Mouse (Mus musculus): ENCODE data around the gene Ccdc51.
A peak's percentile ranks its signal among the peaks of the same experiment; 100 is the strongest.

Ccdc51 gene

DNA sequence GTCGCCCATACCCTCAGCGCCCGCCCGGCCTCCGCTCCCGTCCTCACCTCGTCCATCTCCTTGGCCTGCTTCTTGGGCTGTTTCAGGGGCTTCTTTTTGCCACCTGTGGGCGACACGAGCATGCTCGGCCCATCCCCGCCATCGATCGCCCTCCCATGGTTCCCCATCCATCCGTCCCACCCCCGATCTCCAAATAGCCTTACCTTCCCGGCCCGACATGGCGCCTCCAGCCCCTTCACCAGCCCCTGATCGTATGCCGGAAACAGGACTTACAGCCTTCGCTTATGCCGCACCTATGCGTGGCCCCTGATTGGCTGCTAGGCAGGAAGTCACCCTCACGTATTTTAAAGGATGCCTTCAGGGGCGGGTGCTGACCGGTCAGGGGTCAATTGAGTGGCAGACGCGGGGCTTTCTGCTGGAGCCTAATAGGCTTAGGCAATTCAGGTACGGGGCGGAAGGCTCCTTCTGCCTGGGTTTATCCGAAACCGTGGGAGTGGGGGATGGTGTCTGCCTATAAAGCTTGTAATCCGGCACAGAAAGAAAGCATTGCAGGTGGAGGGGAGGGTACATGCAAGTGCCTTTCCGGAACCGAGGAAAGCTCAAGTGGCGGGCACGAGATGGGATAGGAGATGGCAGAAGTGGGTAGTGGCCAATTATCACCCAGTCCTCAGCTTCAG, at the start of gene Ccdc51, which contains the start of gene Tma7:
TSS of gene Ccdc51 (plus strand) at position 370 of the 677 bp plus-strand sequence.
TSS of gene Tma7 (minus strand) at position 464 of the 677 bp plus-strand sequence.
- DNase-seq (ENCODE audit: low read depth, low spot score): peak; percentile 97

DNA sequence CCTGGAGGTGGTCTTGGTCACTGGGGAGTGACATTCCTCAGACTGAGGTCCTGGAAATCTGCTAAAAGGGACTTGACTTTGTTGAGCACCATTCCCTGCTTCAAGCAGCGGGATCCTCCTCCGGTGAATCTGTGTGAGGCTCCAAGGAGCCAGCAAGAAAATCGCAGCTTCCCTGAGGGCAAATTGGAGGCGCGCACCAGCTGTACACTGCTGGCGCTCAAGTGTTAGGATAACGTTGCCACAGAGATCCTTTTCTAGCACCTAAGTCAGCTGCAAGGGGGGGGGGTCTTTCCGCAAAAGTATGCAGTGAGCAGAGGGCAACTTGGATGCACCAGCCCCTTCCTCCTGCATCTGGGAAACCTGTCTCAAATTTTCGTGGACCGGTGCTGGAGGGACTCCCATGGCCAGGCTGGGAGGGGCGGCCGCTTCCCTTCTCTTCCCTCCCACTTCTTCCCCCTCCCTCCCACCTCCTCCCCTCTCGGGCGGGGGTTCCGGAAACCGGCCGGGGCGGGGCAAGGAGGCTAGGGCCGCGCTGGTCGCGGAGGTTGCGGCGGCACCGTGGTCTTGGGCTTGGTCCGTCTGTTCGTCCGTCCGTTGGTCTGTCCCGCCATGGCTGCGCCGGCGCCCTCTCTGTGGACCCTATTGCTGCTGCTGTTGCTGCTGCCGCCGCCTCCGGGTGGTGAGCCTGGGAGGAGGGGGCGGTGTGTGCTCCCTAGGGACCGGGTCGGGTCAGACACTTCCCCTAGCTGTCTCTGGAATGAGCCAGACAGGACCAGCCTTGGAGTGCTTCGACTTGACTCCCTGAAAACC, 44.0 kb upstream of the Ccdc51 start, which contains the start of gene Shisa5:
TSS of gene Shisa5 (plus strand) at position 480 of the 810 bp plus-strand sequence.
- peak; percentile 88 for DNase-seq (ENCODE audit: low read depth, low spot score)

DNA sequence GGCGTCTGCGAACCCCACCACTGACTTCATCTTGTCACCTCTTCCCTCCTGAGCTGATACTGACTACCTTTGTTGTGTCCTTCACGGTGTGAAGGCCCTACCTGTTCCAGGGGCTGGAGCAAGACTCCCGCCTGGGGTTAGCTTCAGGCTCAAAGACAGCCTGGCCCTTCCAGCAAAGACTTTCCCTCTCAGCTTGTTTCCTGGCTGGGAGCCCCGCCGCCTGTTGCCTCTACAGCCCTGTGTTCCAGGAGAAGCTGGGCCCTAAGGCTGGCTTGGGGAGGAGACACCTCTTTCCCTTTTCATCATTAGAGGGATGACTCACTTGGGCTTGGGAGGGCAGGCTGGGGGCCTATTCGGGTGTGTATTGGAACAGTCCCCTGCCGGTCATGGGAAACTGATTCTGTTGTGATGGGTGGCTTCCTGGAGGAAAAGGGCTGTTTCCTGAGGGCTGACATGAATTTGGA, 43.4 kb upstream of the Ccdc51 start:
- DNase-seq (ENCODE audit: low read depth, low spot score): peak; percentile 51

DNA sequence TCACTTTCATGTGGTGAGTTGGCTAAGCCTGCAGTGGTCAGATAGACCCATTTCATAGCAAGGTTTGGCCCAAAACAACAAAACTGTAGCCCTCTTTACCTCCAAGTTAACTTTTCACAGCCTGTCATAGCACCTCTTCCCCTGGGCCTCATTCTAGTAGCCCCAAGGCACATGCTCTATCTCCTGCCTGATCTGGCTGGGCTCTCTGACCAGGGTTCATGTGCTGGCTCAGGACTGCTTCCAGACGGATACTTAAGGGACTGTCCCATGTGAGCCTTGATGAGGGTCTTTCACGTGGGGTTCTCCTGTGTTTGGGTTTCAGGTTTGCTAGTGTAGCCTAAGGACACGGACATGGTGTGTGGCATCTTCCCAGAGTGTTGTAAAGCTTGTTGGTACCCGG, 42.6 kb upstream of the Ccdc51 start:
- no peak for DNase-seq (ENCODE audit: low read depth, low spot score)

DNA sequence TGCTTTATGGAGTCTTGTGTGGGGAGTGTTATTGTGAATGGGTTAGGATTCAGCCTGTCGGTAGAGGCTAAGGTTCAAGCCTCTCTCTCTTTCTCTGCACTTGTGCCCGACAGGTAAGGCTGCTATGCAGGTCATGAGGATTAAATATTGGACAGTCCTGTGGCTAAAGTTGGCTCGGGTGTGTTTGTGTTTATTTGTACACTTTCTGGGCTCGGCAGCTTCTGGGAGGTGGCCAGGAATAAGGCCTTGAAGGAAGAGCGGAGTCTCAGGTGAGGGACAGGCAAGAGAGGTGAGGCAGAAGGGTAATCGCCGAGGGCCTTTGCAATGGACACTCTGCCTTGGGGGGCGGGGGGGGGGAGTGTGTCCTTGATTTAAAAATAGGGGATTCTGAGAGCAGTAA, 42.1 kb upstream of the Ccdc51 start:
- DNase-seq (ENCODE audit: low read depth, low spot score): no peak

DNA sequence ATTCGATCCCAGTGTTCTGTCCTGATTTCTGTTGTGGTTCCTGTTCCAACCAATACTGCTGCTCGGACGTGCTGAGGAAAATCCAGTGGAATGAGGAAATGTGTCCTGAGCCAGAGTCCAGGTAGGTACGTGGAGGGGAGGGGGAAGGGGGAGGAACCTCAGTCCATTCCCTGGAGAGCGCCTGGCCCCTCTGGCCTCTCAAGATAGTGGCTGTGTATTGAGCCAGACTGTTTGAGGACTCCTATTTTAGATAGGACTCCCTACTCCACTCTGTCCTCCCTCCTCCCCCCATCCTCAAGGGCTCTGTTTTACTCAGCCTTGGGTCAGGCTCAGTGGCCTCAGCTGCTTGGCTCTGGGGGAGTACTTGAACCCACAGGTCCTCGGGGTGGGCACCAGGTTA, 41.4 kb upstream of the Ccdc51 start:
- no peak for DNase-seq (ENCODE audit: low read depth, low spot score)

DNA sequence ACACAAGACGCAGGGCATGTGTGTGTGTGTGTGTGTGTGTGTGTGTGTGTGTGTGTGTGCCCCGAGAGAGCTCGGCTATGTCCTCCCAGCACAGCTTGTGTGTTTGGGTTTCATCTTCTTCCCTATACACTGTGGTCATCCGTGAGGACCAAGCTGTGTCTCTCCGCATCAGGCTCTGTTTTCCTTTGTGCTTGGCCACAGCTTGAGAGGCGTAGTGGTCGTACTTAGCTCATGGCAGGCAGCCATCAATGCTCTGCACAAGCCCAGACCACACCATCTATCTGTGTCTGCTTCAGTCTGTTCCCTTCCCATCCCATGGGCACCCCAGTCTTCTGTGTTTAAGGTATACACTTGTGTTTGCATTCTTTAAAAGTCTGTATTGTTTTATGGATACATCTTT, 40.9 kb upstream of the Ccdc51 start:
- DNase-seq (ENCODE audit: low read depth, low spot score): no peak

DNA sequence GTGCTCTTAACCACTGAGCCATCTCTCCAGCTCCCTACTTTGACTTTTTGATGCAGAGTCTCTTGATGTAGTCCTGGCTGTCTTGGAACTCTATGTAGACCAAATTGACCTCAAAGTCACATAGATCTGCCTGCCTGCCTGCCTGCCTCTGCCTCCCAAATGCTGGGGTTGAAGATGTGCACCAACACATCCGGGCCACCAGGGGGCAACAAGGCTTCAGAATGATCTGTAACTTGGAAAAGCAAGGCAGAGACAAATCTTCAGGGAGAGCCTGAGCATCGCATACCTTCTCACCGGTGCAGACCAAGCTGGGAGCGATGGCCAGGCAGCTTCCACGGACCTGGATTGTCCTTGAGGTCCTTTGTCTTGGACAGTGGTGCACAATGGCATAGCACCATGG, 36.0 kb upstream of the Ccdc51 start:
- peak; percentile 89 for DNase-seq (ENCODE audit: low read depth, low spot score)

DNA sequence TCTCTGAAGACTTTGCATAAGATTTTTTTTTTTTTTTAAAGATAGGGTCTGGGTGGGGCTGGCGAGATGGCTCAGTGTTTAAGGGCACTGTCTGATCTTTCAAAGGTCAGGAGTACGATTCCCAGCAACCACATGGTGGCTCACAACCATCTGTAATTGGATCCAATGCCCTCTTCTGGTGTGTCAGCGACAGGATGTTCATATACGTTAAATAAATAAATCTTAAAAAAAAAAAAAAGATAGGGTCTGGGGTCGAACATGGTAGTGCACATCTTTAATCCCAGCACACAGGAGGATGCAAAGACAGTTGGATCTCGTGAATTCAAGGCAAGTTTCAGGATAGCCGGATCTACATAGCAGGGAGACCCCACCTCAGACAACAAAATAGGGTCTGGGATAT, 33.0 kb upstream of the Ccdc51 start:
- no peak for DNase-seq (ENCODE audit: low read depth, low spot score)

DNA sequence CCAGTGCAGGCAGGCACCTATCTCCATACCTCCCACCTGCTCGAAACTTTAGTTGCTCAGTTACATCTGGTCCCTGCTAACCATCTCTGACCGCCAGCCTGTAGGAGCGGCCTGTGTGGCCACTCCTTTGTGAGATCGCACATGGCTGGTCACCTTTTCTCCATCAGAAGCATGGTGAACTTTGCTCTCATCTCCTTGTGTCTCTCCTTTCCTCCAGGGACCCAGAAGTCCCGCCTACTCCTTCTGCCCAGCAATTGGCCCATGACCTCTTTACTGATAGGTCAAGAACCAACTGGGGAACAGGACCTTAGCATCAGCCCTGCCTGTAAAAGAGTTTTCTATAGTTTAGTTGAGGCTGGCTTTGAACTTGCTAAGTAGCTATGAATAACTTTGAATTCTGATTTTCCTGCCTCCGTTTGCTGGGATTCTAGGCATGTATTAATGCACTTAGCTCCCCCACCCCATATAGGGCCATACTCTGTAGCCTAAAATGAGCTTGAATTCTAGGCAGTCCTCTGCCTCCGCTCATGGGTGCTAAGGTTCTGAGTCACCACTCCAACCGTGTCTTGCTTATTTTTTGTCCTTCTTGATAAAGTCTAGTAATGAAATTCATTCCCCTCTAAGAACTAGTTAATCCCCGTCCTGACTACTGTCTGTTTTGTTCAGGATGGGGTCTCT, 32.2 kb upstream of the Ccdc51 start:
- DNase-seq (ENCODE audit: low read depth, low spot score): peak; percentile 67

DNA sequence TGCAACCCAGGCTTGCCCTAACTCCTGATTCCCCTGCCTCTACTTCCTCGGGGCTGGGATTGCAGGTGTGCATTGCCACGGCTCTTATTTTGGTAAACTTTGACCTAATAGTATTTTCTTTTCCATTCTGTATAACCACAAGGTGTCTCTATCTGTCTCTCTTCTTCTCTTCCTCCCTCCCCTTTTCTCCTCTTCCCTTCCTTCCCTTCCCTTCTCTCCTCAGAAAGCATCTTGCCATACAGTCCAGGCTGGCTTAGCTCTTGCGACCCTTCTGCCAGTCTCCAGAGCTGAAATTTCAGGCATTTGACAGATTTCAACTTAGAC, 31.7 kb upstream of the Ccdc51 start:
- no peak for DNase-seq (ENCODE audit: low read depth, low spot score)

DNA sequence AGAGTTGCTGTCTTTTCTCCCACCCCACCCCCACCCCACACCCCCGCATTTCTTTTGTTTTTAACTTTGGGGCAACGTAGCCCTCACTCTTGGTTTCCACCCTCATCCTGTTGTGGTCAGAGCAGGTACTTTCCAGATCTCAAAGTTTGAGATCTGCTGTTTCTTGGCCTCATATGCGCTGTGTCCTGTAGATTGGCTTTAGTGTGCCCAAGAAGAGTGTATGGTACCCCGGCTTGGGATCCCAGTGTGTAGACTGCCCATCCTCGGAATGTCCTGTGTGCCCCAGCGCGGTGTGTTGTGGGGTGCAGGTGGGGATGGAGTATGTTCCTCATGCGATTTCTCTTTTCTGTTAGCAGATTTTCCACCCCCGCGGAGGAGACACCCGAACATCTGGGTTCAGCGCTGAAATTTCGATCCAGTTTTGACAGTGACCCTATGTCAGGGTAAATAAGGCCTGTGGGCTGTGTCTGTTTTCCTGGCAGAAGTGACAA, 31.2 kb upstream of the Ccdc51 start:
- no peak for DNase-seq (ENCODE audit: low read depth, low spot score)

DNA sequence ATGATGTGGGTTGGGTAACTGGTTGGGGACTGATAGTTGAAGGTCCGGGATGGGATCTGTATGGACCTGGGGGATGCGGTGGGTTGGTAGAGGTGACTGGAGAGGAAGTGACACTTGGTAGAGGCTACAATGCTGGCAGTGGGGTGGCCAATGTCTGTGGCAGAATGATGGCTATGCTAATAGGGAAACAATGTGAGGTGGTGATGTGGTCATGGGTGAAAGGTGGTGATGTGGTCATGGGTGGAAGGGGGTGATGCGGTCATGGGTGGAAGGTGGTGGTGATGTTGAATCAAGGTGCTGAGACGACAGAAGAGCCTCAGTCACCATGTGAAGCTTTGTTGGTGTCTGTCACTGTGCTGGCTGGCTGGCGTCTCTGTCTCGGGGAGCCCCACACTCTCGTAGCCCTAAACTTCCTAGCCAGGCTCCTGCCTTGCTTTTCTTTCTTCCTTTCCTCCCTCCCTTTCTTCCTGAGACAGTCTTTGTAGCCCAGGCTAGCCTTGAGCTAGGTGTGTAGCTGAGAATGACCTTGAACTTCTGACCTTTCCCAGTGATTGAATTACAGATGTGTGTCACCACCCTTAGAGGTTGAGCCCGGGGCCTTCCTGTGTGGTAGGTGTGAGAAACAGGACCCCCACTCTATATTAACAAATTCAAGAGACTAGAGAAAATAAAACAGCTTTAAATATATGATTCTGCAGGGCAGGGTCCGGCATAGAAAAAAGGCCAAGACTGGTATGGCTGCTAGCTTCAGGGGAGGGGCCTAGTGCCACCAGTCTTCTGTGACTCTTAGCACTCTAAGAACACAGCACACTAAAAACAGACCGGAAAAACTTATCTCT, 30.4 kb upstream of the Ccdc51 start:
- DNase-seq (ENCODE audit: low read depth, low spot score): no peak

DNA sequence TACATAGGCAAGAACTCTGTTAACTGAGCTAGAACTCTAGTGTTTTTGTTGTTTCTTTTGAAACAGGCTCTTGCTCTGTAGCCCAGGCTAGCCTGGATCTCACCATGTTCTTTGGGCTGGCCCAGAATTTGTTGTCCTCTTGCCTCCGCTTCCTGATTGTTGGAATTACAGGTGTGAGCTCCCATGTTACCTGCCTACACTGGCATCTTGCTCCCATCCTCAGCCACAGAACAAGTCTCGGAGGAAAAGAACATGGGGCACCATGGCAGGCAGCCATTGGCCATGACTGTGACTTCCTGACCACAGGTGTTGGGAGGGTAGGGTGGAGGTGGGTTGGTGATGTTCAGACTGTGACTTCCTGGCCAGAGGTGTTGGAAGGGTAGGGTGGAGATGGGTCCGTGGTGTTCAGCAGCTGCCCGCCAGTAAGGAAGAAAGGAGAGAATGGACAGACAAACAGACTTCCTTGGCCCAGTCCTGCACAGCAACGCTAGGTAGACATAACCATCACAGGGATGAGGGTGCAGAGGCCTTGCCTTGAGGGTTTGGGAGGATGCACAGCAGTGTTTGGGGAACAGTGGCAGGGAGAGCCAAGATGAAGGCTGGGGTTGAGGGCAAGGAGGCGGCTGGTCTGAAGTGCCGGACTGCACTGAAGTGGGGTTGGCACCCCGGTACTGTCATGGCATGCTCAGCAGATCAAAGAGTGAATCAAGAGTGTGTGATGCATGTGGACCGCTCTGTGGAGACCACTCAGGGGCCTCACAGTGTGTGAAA, 29.6 kb upstream of the Ccdc51 start:
- DNase-seq (ENCODE audit: low read depth, low spot score): no peak

DNA sequence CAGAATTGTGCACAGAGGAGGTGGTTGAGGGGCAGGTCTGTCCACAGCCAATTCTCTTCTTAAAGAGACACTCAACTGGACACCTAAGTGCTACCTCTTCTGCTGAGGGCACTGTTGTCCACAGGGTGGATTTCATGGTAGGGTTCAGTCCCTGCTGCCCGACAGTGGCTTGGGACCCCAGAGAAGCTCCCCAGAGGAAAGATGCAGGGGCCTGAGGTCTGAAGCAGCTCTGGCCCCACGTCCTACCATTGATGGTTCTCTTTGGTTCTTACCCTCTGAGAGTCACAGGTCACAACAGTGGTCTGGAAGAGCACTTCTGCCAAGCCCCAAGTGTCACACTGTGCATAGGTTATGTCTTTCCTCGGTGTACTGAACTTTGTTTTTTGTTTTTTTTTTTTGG, 28.9 kb upstream of the Ccdc51 start:
- DNase-seq (ENCODE audit: low read depth, low spot score): no peak

DNA sequence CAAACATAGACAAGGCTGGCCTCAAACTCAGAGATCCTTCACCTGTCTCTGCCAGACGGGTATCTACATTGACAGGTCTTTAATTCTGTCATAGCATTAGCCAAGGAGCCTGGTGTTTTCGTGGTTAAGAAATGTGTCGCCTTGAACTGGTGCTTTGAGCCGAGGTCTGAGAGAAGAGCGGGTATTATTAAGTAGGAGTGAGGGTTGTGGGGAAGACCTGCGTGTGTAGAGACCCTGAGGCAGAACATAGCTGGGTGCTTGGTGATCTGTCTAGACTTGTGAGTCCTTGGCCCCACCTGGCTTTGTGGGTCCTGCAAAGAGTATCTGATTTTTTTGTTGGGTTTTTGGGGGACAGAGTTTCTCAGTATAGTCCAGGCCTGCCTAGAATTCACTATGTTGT, 28.4 kb upstream of the Ccdc51 start:
- DNase-seq (ENCODE audit: low read depth, low spot score): no peak

DNA sequence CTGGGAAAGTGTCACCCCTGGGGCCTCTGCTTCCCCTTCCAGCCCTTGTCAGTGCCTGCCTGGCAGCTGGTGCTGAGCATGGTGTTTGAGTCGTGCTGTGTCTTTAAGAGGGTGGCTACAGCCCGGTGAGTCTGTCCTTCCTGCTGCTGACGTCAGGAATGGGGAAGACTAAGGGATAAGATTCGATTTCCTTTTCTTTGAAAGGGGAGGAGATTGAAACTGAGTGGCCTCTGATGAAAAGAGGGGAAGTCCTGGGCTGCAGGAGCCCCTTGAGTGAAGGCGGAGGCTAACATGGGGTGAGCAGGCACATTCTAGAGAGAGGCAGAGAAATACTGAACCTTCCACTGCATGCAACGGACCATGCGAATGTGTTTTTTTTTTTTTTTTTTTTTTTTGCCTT, 27.6 kb upstream of the Ccdc51 start:
- DNase-seq (ENCODE audit: low read depth, low spot score): peak; percentile 55

DNA sequence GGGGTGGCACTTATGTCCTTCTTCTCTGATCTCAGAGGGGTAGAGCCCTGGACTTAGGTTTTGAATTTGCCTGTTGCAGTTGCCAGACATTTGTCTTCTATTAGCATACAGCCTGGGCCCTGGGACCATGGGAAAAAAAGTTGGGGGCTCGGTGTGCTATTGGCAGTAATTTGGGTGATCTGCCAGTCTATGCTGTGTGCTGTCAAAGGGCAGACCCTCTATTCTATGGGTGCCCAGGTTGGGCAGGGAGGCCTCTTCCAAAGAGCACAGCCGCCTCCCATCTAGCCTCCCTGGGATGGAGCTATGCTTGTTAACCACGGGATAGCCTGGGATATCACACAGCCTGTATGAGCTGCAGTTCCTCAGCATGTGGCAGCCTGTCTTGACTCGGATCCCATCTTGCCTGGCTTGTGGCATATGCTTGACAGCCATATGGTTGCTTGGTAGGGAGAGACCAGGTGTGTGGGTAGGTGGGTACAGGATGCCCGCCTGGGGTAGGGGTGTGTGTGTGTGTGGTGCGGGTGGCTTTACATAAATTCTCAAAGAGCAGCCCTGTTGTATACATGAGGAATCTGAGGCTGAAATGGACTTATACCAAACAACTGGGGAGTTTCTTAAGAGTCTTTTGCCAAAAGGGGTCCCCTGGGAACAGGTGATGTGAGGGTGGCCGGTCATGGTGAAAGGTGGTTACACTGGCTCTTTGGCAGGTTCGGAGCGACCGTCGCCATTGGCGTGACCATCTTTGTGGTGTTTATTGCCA, 26.8 kb upstream of the Ccdc51 start:
- no peak for DNase-seq (ENCODE audit: low read depth, low spot score)

DNA sequence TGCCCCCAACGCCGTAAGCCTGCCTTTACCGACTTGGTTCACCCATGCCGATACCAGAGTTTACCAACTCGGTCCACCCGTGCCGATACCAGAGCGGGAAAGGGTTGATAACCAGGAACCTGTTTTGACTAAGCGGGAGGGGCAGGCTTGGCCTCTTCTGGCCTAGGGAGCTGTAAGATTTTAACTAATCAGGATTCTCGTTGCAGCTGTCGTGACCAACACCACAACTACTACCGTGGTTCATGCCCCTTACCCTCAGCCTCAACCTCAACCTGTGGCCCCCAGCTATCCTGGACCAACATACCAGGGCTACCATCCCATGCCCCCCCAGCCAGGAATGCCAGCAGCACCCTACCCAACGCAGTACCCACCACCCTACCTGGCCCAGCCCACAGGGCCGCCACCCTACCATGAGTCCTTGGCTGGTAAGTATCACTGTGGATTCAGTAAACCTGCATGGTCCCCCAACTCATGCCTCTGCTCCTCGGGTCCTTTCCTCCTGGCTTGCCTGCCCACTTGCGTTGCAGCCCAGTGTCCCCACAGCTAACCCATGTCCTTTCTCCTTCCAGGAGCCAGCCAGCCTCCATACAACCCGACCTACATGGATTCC, 26.1 kb upstream of the Ccdc51 start:
- no peak for DNase-seq (ENCODE audit: low read depth, low spot score)
